Mouse (Mus musculus) layer of hippocampus, postnatal 10 days (tissue): ENCODE data around the gene Casd1. TPM values are rescaled to one million over a fixed set of nuclear protein-coding genes. Genes with fewer than 3 reads are reported as not detected.

Experiments used
- DNase-seq, 2 experiments: peaks; one replicate each; pipeline ENCODE4 v3.0.0; 2021; ENCODE audit warnings: low spot score in 2 of 2
- long read RNA-seq: library from polyadenylated mRNA; stranded (forward); transcript quantifications from one replicate; pipeline ENCODE4 v2.0.0, GENCODE M21; 2023
- total RNA-seq, 2 experiments: library from RNA; stranded (reverse); gene quantifications; 2 replicates each; pipeline ENCODE4 v1.2.3; 2021

The Casd1 gene
- 10 to 100 TPM; 48.5 to 57.9 TPM for total RNA-seq
- long read RNA-seq, transcript Casd1-201 (18 exons, 3,961 nt): major isoform, 23 of 27 reads
- long read RNA-seq, partial matches to known transcripts: 3 of 27 reads
- long read RNA-seq, other reads (novel, unspliced or antisense): 1 of 27 reads

DNA sequence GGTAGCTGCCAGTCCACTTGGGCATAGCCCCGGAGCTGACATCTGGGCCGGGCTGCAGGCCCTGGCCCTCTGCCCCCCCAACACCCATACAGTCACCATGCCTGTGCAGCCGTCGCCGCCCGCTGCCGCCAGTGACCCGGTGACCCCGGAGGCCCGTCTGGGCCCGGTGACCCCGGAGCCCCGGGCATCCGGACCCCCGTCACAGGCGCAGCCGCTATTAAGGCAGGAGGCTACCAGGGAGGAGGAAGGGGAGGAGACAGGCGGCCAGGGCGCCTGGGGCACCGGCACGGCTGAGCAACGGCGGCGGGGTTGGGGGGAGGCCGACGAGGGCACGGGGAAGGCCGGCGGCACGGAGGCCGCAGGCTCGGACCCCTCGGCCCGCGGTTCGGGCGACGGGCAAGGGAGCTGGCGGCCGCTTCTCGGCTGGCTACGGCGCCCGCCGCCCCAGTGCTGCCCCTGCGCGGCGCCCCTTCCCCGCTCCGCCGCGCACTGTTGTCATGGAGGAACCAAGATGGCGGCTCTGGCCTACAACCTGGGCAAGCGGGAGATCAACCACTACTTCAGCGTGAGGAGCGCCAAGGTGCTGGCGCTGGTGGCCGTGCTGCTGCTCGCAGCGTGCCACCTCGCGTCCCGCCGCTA is at the start of gene Casd1:
Gene Casd1 (plus strand): TSS at position 182 of the 639 bp plus-strand sequence.
- DNase-seq: peak; percentile 69 to 76

- DNase-seq: no peak
Measured at GRCm38 (mm10) chr6:4555366-4555765, 45.3 kb upstream of the Casd1 start.

DNA sequence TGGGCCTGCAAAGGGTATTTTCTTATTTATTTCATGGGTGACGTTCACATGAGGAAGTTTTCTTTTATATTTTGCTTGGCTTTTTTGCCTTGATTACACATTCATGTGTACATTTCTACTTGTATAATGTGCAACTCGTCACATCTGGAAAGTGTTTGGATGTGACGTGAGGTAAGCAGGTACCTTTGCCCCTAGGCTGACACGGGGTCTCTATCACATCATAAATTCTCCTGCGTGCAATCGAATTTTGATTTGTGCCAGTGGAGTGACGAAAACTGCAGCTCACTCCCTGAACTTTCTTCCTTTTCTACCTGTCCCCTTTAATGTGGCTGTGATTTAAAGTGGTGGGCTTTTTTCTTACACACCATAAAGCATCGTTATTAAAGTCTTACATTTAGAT is 43.6 kb upstream of the Casd1 start:
- DNase-seq: no peak

DNA sequence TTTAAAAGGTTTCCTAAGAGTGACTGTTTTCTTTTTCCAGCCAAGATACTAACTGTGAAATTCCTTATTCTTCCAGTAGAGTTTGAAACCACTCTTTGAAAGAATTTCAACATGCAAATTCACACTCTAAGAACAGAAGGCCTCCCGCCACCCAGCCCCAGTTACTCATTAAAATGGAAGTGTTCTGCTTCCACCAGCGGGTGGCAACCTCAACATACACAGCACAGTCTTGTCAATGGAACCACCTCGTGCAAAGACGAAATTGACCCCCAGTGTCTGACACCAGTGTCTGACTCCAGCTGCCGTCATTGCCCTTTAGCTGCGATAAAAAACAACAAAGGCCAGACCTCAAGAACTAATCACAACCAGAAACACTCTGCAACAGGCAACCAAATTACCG is 43.0 kb upstream of the Casd1 start:
- DNase-seq: peak; percentile 36 to 41

GRCm38 (mm10) chr6:4561156-4561555 is 39.5 kb upstream of the Casd1 start:
- no peak for DNase-seq

DNA sequence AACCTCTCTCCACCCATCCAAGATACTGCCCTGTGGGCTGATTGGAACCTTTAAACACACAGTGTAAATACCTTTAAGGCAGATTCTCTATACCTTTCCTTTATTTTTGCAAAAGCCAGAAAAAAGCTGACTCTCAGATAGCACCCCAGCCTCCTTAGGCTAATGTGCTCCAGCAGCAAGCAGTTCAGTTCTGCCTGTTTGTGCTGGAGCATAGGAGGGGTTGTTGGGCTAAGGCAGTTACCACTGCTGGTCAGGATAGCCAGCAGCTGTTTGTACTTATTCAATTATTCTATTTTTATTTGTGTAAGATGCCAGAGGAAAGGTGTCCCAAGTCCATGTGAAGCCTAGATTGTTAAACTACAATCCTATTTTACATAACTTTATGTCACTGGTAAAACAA is 39.0 kb upstream of the Casd1 start:
- no peak for DNase-seq

- DNase-seq: no peak
Measured at GRCm38 (mm10) chr6:4562401-4562800, 38.2 kb upstream of the Casd1 start.

DNA sequence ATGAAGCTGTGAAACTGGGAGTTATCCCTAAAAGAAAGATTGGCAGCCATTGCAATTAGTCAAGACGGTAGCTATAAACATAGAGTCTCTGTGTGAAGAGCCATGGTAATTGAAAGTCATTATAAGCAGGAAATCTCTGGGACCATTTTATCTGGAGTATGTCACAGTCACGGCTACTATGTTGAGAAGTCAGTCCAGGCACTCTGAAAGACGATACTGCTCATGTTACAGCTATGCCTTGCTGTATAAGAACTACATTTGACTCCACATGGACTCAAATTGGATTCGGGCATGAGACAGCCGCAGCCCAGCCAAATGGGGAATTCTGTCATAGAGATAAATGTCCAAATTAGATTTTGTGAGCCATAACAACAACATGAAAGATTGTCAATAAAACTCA is 37.2 kb upstream of the Casd1 start:
- no peak for DNase-seq

GRCm38 (mm10) chr6:4570412-4570811 is 30.2 kb upstream of the Casd1 start:
- no peak for DNase-seq

DNA sequence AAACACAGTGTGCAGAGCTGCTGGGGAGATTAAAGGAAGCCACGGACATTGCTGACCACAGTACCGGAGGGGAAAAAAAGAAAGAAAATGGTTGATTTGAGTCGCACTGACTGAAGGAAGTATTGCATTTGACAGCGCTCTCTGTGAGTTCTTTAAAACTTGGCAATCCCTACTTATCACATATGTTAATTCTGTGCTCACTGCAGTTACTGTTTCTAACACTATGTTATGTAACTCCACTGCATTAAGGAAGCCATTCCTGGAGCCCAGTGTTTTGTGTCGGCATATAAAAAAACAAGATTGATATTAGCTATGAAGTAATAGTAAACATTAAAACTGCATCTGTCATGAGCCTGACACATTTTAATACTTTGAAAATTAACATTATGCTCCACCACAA is 22.9 kb upstream of the Casd1 start:
- no peak for DNase-seq

DNA sequence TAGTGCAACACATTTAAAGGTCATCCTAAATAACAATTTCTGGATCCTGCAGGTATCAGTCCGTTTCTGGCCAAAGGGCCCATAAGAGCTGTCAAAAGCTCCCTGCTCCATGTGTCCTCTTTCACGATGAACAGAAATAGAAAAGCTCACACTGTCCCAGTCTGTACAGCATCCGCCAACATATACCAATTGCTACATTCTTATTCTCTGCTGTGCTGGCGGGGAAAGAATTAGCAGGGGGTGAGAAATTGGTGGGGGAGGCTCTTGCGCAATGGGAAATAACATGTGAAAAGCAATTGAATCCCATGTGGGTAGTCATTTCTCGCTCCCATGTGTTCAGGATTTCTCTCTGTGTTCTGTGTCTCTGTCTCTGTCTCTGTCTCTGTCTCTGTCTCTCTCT is 22.3 kb upstream of the Casd1 start:
- DNase-seq: no peak

DNA sequence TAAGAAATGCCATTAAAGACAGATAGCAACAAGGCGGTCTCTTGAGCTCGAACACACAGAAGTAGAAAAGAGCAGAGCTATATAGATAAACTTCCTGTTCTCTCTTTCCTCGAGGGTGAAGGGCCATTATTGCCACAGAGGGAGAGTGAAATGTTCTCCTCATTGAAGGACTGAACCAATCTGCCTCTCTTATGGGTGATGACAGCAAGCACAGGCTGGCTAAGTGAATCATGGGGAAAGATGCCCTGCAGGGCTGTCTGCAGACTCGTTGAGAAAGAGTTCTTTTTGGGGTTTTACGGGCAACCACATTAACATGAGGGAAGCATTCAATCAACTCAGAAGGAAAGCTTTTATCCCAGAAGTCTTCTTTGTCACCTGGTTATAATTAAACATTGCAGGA is 21.0 kb upstream of the Casd1 start:
- no peak for DNase-seq

GRCm38 (mm10) chr6:4583485-4583884 is 17.2 kb upstream of the Casd1 start:
- DNase-seq: no peak

- no peak for DNase-seq
Measured at GRCm38 (mm10) chr6:4587946-4588345, 12.7 kb upstream of the Casd1 start.

DNA sequence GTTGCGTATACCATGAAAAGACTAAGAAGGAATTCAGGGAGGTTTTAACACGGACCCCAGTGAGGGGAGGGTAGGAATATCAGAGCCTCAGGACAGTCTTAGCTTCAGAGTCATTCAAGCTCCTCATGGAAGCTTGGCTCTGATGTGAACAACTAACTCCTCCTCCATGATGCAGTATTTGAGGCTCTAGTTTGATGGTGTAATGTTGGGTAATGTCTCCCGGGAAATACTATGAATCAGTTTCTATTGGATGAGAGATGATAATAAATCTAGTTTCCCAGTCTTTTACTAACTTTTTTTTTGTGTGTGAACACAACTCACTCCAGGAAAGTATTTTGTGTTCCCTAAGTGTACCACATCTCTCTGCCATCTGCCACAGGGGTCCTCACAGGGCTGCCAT is 11.9 kb upstream of the Casd1 start:
- no peak for DNase-seq

- DNase-seq: no peak
Measured at GRCm38 (mm10) chr6:4590089-4590488, 10.6 kb upstream of the Casd1 start.

DNA sequence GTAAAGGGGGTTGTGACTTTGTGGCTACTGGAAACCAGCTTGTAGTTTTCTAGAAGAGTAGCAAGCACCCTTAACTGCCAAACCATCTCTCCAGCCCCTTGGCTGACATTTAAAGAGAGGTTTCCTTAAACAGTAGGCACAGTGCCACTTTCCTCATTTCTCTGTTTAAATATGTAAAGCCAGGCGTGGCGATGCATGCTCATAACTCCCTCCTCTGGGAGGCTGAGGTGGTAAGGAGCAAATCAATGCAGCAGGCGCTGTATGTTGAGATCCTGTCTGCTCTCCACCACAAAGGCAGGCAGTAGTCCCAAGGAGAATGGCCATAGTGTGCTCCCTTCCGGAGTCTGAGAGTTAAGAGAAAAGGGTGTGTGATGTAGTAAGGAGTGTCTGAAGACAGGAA is 2.9 kb upstream of the Casd1 start:
- no peak for DNase-seq

GRCm38 (mm10) chr6:4600085-4600657 is 468 bp upstream of the Casd1 start:
- DNase-seq: no peak

- DNase-seq: peak; percentile 42 to 48
Measured at GRCm38 (mm10) chr6:4601297-4601931, 775 bp downstream of the Casd1 start.

- no peak for DNase-seq
Measured at GRCm38 (mm10) chr6:4602012-4602411, 1.4 kb downstream of the Casd1 start.

GRCm38 (mm10) chr6:4606394-4606793 is 5.8 kb downstream of the Casd1 start:
- DNase-seq: no peak

GRCm38 (mm10) chr6:4610216-4610896 is 9.7 kb downstream of the Casd1 start:
- no peak for DNase-seq
